Mouse (Mus musculus): ENCODE results near the gene Trpv3. TPM values are rescaled to one million over a fixed set of nuclear protein-coding genes. Genes with fewer than 3 reads are reported as not detected.

Gene Trpv3
- polyA plus RNA-seq, 1 experiment, result not detected

- Histone ChIP-seq H3K27ac (ENCODE audit: insufficient read depth, low read length) (no peak overlapping the region), H3K9ac (ENCODE audit: low read depth, poor library complexity, severe bottlenecking) (no peak overlapping the region), H3K36me3 (ENCODE audit: control insufficient read depth, insufficient read depth, low read length, poor library complexity, severe bottlenecking) (no peaks in the 10 kb centered on the region), H3K9me3 (replicated peaks; ENCODE audit: control insufficient read depth, insufficient read depth, low read length, poor library complexity, severe bottlenecking) (no peaks in the 10 kb centered on the region), H3K27me3 (ENCODE audit: control insufficient read depth, insufficient read depth, low read length, poor library complexity, severe bottlenecking) (no peaks in the 10 kb centered on the region), H3K4me3 (ENCODE audit: low read depth, low read length) (no peak overlapping the region), H3K4me1 (ENCODE audit: control insufficient read depth, insufficient read depth, low read length) (no peaks in the 10 kb centered on the region)
- TF ChIP-seq EP300 (IDR thresholded peaks at IDR 0.05; ENCODE audit: insufficient read depth, low read depth, low read length) (no peak), CTCF (IDR thresholded peaks at IDR 0.05; ENCODE audit: low read depth, low read length) (no peak), POLR2A (IDR thresholded peaks at IDR 0.05; ENCODE audit: insufficient read depth, low read length) (no peak)
Measured at GRCm38 (mm10) chr11:73228881-73229280, 38.3 kb upstream of the Trpv3 start.

- H3K4me1 ChIP-seq (ENCODE audit: control insufficient read depth, insufficient read depth, low read length), result no peaks in the 10 kb centered on the region
- TF ChIP-seq POLR2A (IDR thresholded peaks at IDR 0.05; ENCODE audit: insufficient read depth, low read length) (no peak), CTCF (IDR thresholded peaks at IDR 0.05; ENCODE audit: low read depth, low read length) (no peak), EP300 (IDR thresholded peaks at IDR 0.05; ENCODE audit: insufficient read depth, low read depth, low read length) (no peak)
Measured at GRCm38 (mm10) chr11:73230081-73230480, 37.1 kb upstream of the Trpv3 start.

GRCm38 (mm10) chr11:73232513-73232912 is 34.7 kb upstream of the Trpv3 start:
- TF ChIP-seq POLR2A (IDR thresholded peaks at IDR 0.05; ENCODE audit: insufficient read depth, low read length) (no peak), CTCF (IDR thresholded peaks at IDR 0.05; ENCODE audit: low read depth, low read length) (no peak), EP300 (IDR thresholded peaks at IDR 0.05; ENCODE audit: insufficient read depth, low read depth, low read length) (no peak)
- H3K36me3 ChIP-seq (ENCODE audit: control insufficient read depth, insufficient read depth, low read length, poor library complexity, severe bottlenecking), result no peaks in the 10 kb centered on the region
- no peaks in the 10 kb centered on the region for H3K4me1 ChIP-seq (ENCODE audit: control insufficient read depth, insufficient read depth, low read length)
- H3K4me3 ChIP-seq (ENCODE audit: low read depth, low read length), result no peak overlapping the region
- no peaks in the 10 kb centered on the region for H3K9me3 ChIP-seq (replicated peaks; ENCODE audit: control insufficient read depth, insufficient read depth, low read length, poor library complexity, severe bottlenecking)
- no peaks in the 10 kb centered on the region for H3K27me3 ChIP-seq (ENCODE audit: control insufficient read depth, insufficient read depth, low read length, poor library complexity, severe bottlenecking)
- H3K27ac ChIP-seq (ENCODE audit: insufficient read depth, low read length), result no peak overlapping the region
- H3K9ac ChIP-seq (ENCODE audit: low read depth, poor library complexity, severe bottlenecking), result no peak overlapping the region

More at GRCm38 (mm10) chr11:73230081-73230480, 37.1 kb upstream of the Trpv3 start:
- H3K9ac ChIP-seq (ENCODE audit: low read depth, poor library complexity, severe bottlenecking), result no peak overlapping the region
- no peak overlapping the region for H3K27ac ChIP-seq (ENCODE audit: insufficient read depth, low read length)
- H3K36me3 ChIP-seq (ENCODE audit: control insufficient read depth, insufficient read depth, low read length, poor library complexity, severe bottlenecking), result no peaks in the 10 kb centered on the region
- H3K27me3 ChIP-seq (ENCODE audit: control insufficient read depth, insufficient read depth, low read length, poor library complexity, severe bottlenecking), result no peaks in the 10 kb centered on the region
- H3K9me3 ChIP-seq (replicated peaks; ENCODE audit: control insufficient read depth, insufficient read depth, low read length, poor library complexity, severe bottlenecking), result no peaks in the 10 kb centered on the region
- H3K4me3 ChIP-seq (ENCODE audit: low read depth, low read length), result no peak overlapping the region

- Histone ChIP-seq H3K9ac (ENCODE audit: low read depth, poor library complexity, severe bottlenecking) (no peak within 1 kb of the TSS), H3K36me3 (ENCODE audit: control insufficient read depth, insufficient read depth, low read length, poor library complexity, severe bottlenecking) (no peaks in the 10 kb centered on the region), H3K27me3 (ENCODE audit: control insufficient read depth, insufficient read depth, low read length, poor library complexity, severe bottlenecking) (no peaks in the 10 kb centered on the region), H3K9me3 (replicated peaks; ENCODE audit: control insufficient read depth, insufficient read depth, low read length, poor library complexity, severe bottlenecking) (no peaks in the 10 kb centered on the region), H3K4me3 (ENCODE audit: low read depth, low read length) (no peak within 1 kb of the TSS), H3K27ac (ENCODE audit: insufficient read depth, low read length) (no peak within 1 kb of the TSS), H3K4me1 (ENCODE audit: control insufficient read depth, insufficient read depth, low read length) (no peaks in the 10 kb centered on the region)
- TF ChIP-seq EP300 (IDR thresholded peaks at IDR 0.05; ENCODE audit: insufficient read depth, low read depth, low read length) (no peak), POLR2A (IDR thresholded peaks at IDR 0.05; ENCODE audit: insufficient read depth, low read length) (no peak), CTCF (IDR thresholded peaks at IDR 0.05; ENCODE audit: low read depth, low read length) (no peak)
Measured at GRCm38 (mm10) chr11:73233992-73234391, 33.2 kb upstream of the Trpv3 start, which contains the start of gene Trpv1. Gene Trpv1, plus strand, starts transcription at chr11:73234292.

GRCm38 (mm10) chr11:73235990-73236701 is 31.0 kb upstream of the Trpv3 start:
- H3K4me3 ChIP-seq (ENCODE audit: low read depth, low read length), result no peak overlapping the region
- H3K9me3 ChIP-seq (replicated peaks; ENCODE audit: control insufficient read depth, insufficient read depth, low read length, poor library complexity, severe bottlenecking), result no peaks in the 10 kb centered on the region
- no peak for TF ChIP-seq POLR2A (IDR thresholded peaks at IDR 0.05; ENCODE audit: insufficient read depth, low read length)
- no peak for TF ChIP-seq CTCF (IDR thresholded peaks at IDR 0.05; ENCODE audit: low read depth, low read length)
- TF ChIP-seq EP300 (IDR thresholded peaks at IDR 0.05; ENCODE audit: insufficient read depth, low read depth, low read length), result no peak
- no peaks in the 10 kb centered on the region for H3K27me3 ChIP-seq (ENCODE audit: control insufficient read depth, insufficient read depth, low read length, poor library complexity, severe bottlenecking)
- H3K27ac ChIP-seq (ENCODE audit: insufficient read depth, low read length), result no peak overlapping the region
- H3K36me3 ChIP-seq (ENCODE audit: control insufficient read depth, insufficient read depth, low read length, poor library complexity, severe bottlenecking), result no peaks in the 10 kb centered on the region
- H3K9ac ChIP-seq (ENCODE audit: low read depth, poor library complexity, severe bottlenecking), result no peak overlapping the region
- H3K4me1 ChIP-seq (ENCODE audit: control insufficient read depth, insufficient read depth, low read length), result no peaks in the 10 kb centered on the region

GRCm38 (mm10) chr11:73236731-73237130 is 30.5 kb upstream of the Trpv3 start:
- Histone ChIP-seq H3K4me3 (ENCODE audit: low read depth, low read length) (no peak overlapping the region), H3K9ac (ENCODE audit: low read depth, poor library complexity, severe bottlenecking) (no peak overlapping the region), H3K27ac (ENCODE audit: insufficient read depth, low read length) (no peak overlapping the region), H3K36me3 (ENCODE audit: control insufficient read depth, insufficient read depth, low read length, poor library complexity, severe bottlenecking) (no peaks in the 10 kb centered on the region), H3K4me1 (ENCODE audit: control insufficient read depth, insufficient read depth, low read length) (no peaks in the 10 kb centered on the region), H3K9me3 (replicated peaks; ENCODE audit: control insufficient read depth, insufficient read depth, low read length, poor library complexity, severe bottlenecking) (no peaks in the 10 kb centered on the region), H3K27me3 (ENCODE audit: control insufficient read depth, insufficient read depth, low read length, poor library complexity, severe bottlenecking) (no peaks in the 10 kb centered on the region)
- TF ChIP-seq POLR2A (IDR thresholded peaks at IDR 0.05; ENCODE audit: insufficient read depth, low read length) (no peak), EP300 (IDR thresholded peaks at IDR 0.05; ENCODE audit: insufficient read depth, low read depth, low read length) (no peak), CTCF (IDR thresholded peaks at IDR 0.05; ENCODE audit: low read depth, low read length) (no peak)
